Mouse (Mus musculus) intestine, embryonic 14.5 days (tissue): ENCODE results near the gene Acsl6. TPM values are rescaled to one million over a fixed set of nuclear protein-coding genes. Genes with fewer than 3 reads are reported as not detected.
"Not testable (repeated sequence)": the region's sequence is repeated elsewhere in the genome, so short reads cannot be mapped to it uniquely, and the experiment has no call there.

Source experiments
- ATAC-seq: fragments of 200-750 bp; cut with Nextera tagmentation; replicated peaks from 2 replicates; pipeline ENCODE4 v1.8.0; 2017; ENCODE audit warnings: low read depth, moderate number of reproducible peaks, moderate TSS enrichment, moderate library complexity; ENCODE audit not compliant: low FRiP score, low TSS enrichment
- DNase-seq: peaks from one replicate; pipeline ENCODE4 v3.0.0-alpha.2; 2018; ENCODE audit warnings: low spot score
- H3K27ac ChIP-seq: fragments of 300-500 bp; sonication (generic); 2 replicates; pipeline ENCODE4 v1.5.1; 2014; ENCODE audit warnings: low read depth, mild to moderate bottlenecking, control low read depth
- H3K27me3 ChIP-seq: fragments of 300-500 bp; sonication (generic); replicated peaks from 2 replicates; pipeline ENCODE4 v1.6.1; 2014; ENCODE audit warnings: low read length, control low read depth; ENCODE audit not compliant: control insufficient read depth, insufficient read depth
- H3K36me3 ChIP-seq: fragments of 300-500 bp; sonication (generic); 2 replicates; pipeline ENCODE4 v1.6.1; 2014; ENCODE audit warnings: low read length, control low read depth; ENCODE audit not compliant: control insufficient read depth, insufficient read depth
- H3K4me1 ChIP-seq: fragments of 300-500 bp; sonication (generic); replicated peaks from 2 replicates; pipeline ENCODE4 v1.6.1; 2014; ENCODE audit warnings: low read length, control low read depth, mixed read lengths; ENCODE audit not compliant: control insufficient read depth, insufficient read depth
- H3K4me2 ChIP-seq: fragments of 300-500 bp; sonication (generic); 2 replicates; pipeline ENCODE4 v1.6.1; 2014; ENCODE audit warnings: low read length
- H3K4me3 ChIP-seq: fragments of 300-500 bp; sonication (generic); 2 replicates; pipeline ENCODE4 v1.5.1; 2014; ENCODE audit warnings: low read depth, low read length, control low read depth, mixed read lengths
- H3K9ac ChIP-seq: fragments of 300-500 bp; sonication (generic); 2 replicates; pipeline ENCODE4 v1.6.1; 2014; ENCODE audit warnings: mild to moderate bottlenecking, low read length
- H3K9me3 ChIP-seq: fragments of 300-500 bp; sonication (generic); 2 replicates; pipeline ENCODE4 v1.6.1; 2016; ENCODE audit warnings: low read length, control low read depth; ENCODE audit not compliant: control insufficient read depth
- WGBS: fragments of 180-500 bp; shearing (Covaris S2); extraction: QIAGEN DNeasy Blood & Tissue Kit; methylation state at CpG from one replicate; pipeline ENCODE4 v1.1.7; 2014; 5-methylcytosine and 5-hydroxymethylcytosine counted together
- polyA plus RNA-seq: library from polyadenylated mRNA; unstranded; fragments of >200 nt; fragmentation: Nextera tagmentation; extraction: Ambion mirVana; gene quantifications from 2 replicates; pipeline ENCODE4 v1.2.1, GENCODE M21; 2014

The Acsl6 gene
- polyA plus RNA-seq, 1 experiment from 2014 or later = 1.9 TPM

DNA sequence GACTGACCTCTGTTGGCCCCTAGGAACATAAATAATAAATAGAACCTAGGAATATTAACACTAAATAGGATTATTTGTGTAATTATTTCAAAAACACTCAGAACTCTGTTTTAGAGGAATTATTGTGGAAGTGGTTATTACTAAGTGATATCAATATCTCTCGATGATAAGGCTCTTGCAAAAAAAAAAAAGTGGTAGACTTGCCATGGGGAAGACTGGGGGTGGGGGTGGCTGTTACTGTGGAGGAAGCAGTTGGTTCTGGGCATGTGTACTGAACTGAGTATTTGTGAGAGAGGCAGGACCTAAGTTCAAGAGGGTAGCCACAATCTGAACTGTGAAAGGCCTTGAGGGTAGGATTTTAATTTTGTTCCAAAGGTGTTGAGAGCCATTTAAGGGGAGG lies 93.1 kb downstream of the Acsl6 start:
- no peak overlapping the region for H3K27ac ChIP-seq
- WGBS = 74% methylated on average over 1 of the region's 1 CpGs
- no peak overlapping the region for H3K4me3 ChIP-seq
- H3K9ac ChIP-seq = no peak overlapping the region
- no peaks in the 10 kb centered on the region for H3K4me1 ChIP-seq
- H3K27me3 ChIP-seq = no peaks in the 10 kb centered on the region
- H3K4me2 ChIP-seq = no peak overlapping the region
- no peaks in the 10 kb centered on the region for H3K9me3 ChIP-seq
- DNase-seq (no peak), ATAC-seq (no peak)
- H3K36me3 ChIP-seq = no peaks in the 10 kb centered on the region

DNA sequence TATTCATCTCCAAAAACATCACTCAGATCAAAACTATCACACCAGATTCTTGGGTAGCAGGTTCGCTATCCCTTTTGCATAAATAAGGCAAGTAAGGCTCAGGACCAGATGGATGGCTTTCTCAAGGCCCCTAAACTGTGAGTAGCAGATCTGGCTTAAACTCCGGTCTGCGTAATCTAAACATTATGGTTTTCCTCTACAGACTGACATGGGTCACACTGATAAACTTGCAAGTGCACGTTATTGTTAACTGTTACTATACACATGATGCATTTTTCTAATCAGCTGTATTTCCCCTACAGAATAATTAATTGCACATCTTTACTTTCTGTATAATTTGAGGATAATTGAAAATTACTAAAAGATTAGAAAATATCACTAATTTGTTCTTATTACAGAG lies 94.5 kb downstream of the Acsl6 start:
- no peak overlapping the region for H3K27ac ChIP-seq
- WGBS = 38% methylated on average over 4 of the region's 4 CpGs
- H3K9me3 ChIP-seq = no peaks in the 10 kb centered on the region
- ATAC-seq (no peak), DNase-seq (no peak)
- no peak overlapping the region for H3K4me2 ChIP-seq
- H3K4me1 ChIP-seq = no peaks in the 10 kb centered on the region
- no peaks in the 10 kb centered on the region for H3K27me3 ChIP-seq
- no peaks in the 10 kb centered on the region for H3K36me3 ChIP-seq
- no peak overlapping the region for H3K9ac ChIP-seq
- no peak overlapping the region for H3K4me3 ChIP-seq

- H3K4me2 ChIP-seq, ATAC-seq, H3K27ac ChIP-seq, H3K4me3 ChIP-seq, DNase-seq, H3K4me1 ChIP-seq, H3K9me3 ChIP-seq, H3K9ac ChIP-seq, H3K36me3 ChIP-seq, H3K27me3 ChIP-seq: not testable (repeated sequence)
- 92% methylated on average over 20 of the region's 20 CpGs for WGBS
Observed at GRCm38 (mm10) chr11:54400803-54401202, 97.2 kb downstream of the Acsl6 start.

DNA sequence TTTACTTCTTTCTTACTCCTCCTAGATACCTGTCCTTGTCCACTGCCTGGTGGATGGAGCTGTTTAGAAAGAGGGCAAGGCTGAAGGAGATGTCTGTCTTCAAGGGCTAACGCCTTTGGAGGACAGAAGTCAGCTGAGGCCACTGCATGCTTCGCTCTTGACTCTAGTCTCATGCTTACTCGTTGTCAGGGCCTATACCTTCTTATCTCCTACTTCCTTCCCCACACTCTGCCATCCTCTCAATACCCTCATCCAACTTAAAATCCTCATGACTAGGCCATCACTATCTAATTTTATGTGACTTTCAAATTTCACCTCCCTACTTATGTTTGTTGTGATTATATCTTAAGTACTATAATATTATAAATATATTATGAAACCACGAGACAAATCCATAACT lies 101.3 kb downstream of the Acsl6 start:
- 81% methylated on average over 4 of the region's 4 CpGs for WGBS
- H3K9me3 ChIP-seq = no peaks in the 10 kb centered on the region
- H3K4me2 ChIP-seq = no peak overlapping the region
- H3K27ac ChIP-seq = no peak overlapping the region
- no peaks in the 10 kb centered on the region for H3K36me3 ChIP-seq
- no peaks in the 10 kb centered on the region for H3K27me3 ChIP-seq
- H3K4me1 ChIP-seq = no peaks in the 10 kb centered on the region
- H3K9ac ChIP-seq = no peak overlapping the region
- H3K4me3 ChIP-seq = no peak overlapping the region
- ATAC-seq (no peak), DNase-seq (no peak)

- no peak for ATAC-seq
- H3K36me3 ChIP-seq = no peaks in the 10 kb centered on the region
- no peaks in the 10 kb centered on the region for H3K4me1 ChIP-seq
- H3K4me2 ChIP-seq = no peak overlapping the region
- H3K9ac ChIP-seq = no peak overlapping the region
- DNase-seq = no peak
- H3K27ac ChIP-seq = no peak overlapping the region
- H3K27me3 ChIP-seq = no peaks in the 10 kb centered on the region
- H3K9me3 ChIP-seq = no peaks in the 10 kb centered on the region
- WGBS = 80% methylated on average over 4 of the region's 4 CpGs
- no peak overlapping the region for H3K4me3 ChIP-seq
Observed at GRCm38 (mm10) chr11:54406930-54407546, 103.4 kb downstream of the Acsl6 start.

DNA sequence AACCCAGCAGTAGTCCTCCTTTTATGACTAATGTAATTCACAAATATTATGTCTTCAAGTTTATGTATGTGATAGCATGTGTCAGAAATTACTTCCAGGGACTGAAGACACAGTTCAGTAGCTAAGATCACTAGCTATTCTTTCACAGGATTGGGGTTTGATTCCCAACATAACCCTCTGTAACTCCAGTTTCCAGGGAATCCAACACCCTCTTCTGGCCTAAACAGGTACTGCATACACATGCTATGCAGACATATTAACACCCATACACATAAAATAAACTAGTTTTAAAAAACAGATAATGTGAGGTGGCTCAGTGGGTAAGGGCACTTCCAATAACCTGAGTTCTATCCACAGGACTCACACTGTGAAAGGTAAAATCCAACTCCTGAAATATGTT lies 107.0 kb downstream of the Acsl6 start:
- 0 out of 2 replicates have a peak, but pooled peaks cover 2% of the 10 kb centered on the region for H3K4me1 ChIP-seq
- DNase-seq = no peak
- no peak overlapping the region for H3K4me3 ChIP-seq
- H3K4me2 ChIP-seq = no peak overlapping the region
- H3K9me3 ChIP-seq = no peaks in the 10 kb centered on the region
- 0 out of 2 replicates have a peak, but pooled peaks cover 4% of the 10 kb centered on the region for H3K27me3 ChIP-seq
- H3K36me3 ChIP-seq = no peaks in the 10 kb centered on the region
- ATAC-seq = no peak
- no peak overlapping the region for H3K9ac ChIP-seq
- H3K27ac ChIP-seq = no peak overlapping the region

- peak overlapping the region; percentile 6 for H3K4me2 ChIP-seq
- H3K4me3 ChIP-seq = no peak overlapping the region
- H3K4me1 ChIP-seq = 0 out of 2 replicates have a peak, but pooled peaks cover 2% of the 10 kb centered on the region
- ATAC-seq (no peak), DNase-seq (no peak)
- no peaks in the 10 kb centered on the region for H3K9me3 ChIP-seq
- WGBS = 15% methylated on average over 6 of the region's 6 CpGs
- no peaks in the 10 kb centered on the region for H3K36me3 ChIP-seq
- no peak overlapping the region for H3K9ac ChIP-seq
- H3K27me3 ChIP-seq = 0 out of 2 replicates have a peak, but pooled peaks cover 4% of the 10 kb centered on the region
- H3K27ac ChIP-seq = no peak overlapping the region
Observed at GRCm38 (mm10) chr11:54413017-54413416, 109.4 kb downstream of the Acsl6 start.

Other genes starting within 250 kb of the Acsl6 start
- 48.2 and 59.5 TPM in 2 replicates for gene Pdlim4, start 234.8 kb upstream of the Acsl6 start, polyA plus RNA-seq
- 38.7 and 44.4 TPM in 2 replicates for gene P4ha2, start 203.7 kb upstream of the Acsl6 start, polyA plus RNA-seq
- gene Csf2, start 54.1 kb upstream of the Acsl6 start, polyA plus RNA-seq = 0.31 TPM in 1 of 2 replicates, not detected in the other
- not detected in 2 replicates for gene Il3, start 36.5 kb upstream of the Acsl6 start, polyA plus RNA-seq
- not detected in 2 replicates for gene Meikin, start 66.9 kb downstream of the Acsl6 start, polyA plus RNA-seq
- gene Fnip1, start 134.4 kb downstream of the Acsl6 start, polyA plus RNA-seq = 12.4 and 14.0 TPM in 2 replicates
- 31.4 and 35.0 TPM in 2 replicates for gene Rapgef6, start 219.0 kb downstream of the Acsl6 start, polyA plus RNA-seq